Mouse (Mus musculus) midbrain, postnatal 0 days (tissue): ENCODE measurements around the gene Nprl2. TPM values are rescaled to one million over a fixed set of nuclear protein-coding genes. Genes with fewer than 3 reads are reported as not detected.

Source experiments
- ATAC-seq: fragments of 200-750 bp; cut with Nextera tagmentation; 2 replicates; pipeline ENCODE4 v1.8.0; 2017; ENCODE audit warnings: moderate number of reproducible peaks, mild to moderate bottlenecking, moderate TSS enrichment, moderate library complexity; ENCODE audit not compliant: low FRiP score
- DNase-seq: peaks from one replicate; pipeline ENCODE4 v3.0.0-alpha.2; 2015; ENCODE audit warnings: low spot score
- H3K27ac ChIP-seq: fragments of 300-500 bp; sonication (generic); 2 replicates; pipeline ENCODE4 v1.5.1; 2014; ENCODE audit warnings: low read depth, mild to moderate bottlenecking, low read length, mixed read lengths
- H3K27me3 ChIP-seq: fragments of 300-500 bp; sonication (generic); 2 replicates; pipeline ENCODE4 v1.6.1; 2014; ENCODE audit warnings: low read length, control low read depth, mixed read lengths; ENCODE audit not compliant: insufficient read depth
- H3K36me3 ChIP-seq: fragments of 300-500 bp; sonication (generic); 2 replicates; pipeline ENCODE4 v1.6.1; 2014; ENCODE audit warnings: low read length, control low read depth, mixed read lengths; ENCODE audit not compliant: insufficient read depth
- H3K4me1 ChIP-seq: fragments of 300-500 bp; sonication (generic); 2 replicates; pipeline ENCODE4 v1.6.1; 2014; ENCODE audit warnings: mild to moderate bottlenecking, control low read depth, antibody characterized with exemption, low read length, mixed read lengths; ENCODE audit not compliant: insufficient read depth
- H3K4me2 ChIP-seq: fragments of 300-500 bp; sonication (generic); 2 replicates; pipeline ENCODE4 v1.6.1; 2014; ENCODE audit warnings: low read depth, mild to moderate bottlenecking, low read length, mixed read lengths; ENCODE audit not compliant: poor library complexity, severe bottlenecking
- H3K4me3 ChIP-seq: fragments of 300-500 bp; sonication (generic); 2 replicates; pipeline ENCODE4 v1.5.1; 2014; ENCODE audit warnings: low read depth, mild to moderate bottlenecking, low read length, moderate library complexity
- H3K9ac ChIP-seq: fragments of 300-500 bp; sonication (generic); replicated peaks from 2 replicates; pipeline ENCODE4 v1.6.1; 2014; ENCODE audit warnings: mild to moderate bottlenecking, low read length, moderate library complexity, mixed read lengths; ENCODE audit not compliant: poor library complexity, severe bottlenecking
- H3K9me3 ChIP-seq: fragments of 300-500 bp; sonication (generic); 2 replicates; pipeline ENCODE4 v1.6.1; 2016; ENCODE audit warnings: low read length, control low read depth
- CTCF ChIP-seq: IDR thresholded peaks from 2 replicates; pipeline ENCODE4 v1.5.1; 2016; ENCODE audit warnings: antibody characterized with exemption, mild to moderate bottlenecking
- WGBS: fragments of 180-500 bp; shearing (Covaris S2); extraction: QIAGEN DNeasy Blood & Tissue Kit; methylation state at CpG from one replicate; pipeline ENCODE4 v1.1.7; 2014; 5-methylcytosine and 5-hydroxymethylcytosine counted together
- polyA plus RNA-seq: library from polyadenylated mRNA; unstranded; fragments of >200 nt; fragmentation: Nextera tagmentation; extraction: Ambion mirVana; gene quantifications from 2 replicates; pipeline ENCODE4 v1.2.1, GENCODE M21; 2015
- total RNA-seq: library from RNA; depleted of rRNA; stranded (reverse); fragments of >200 nt; gene quantifications from 2 replicates; pipeline ENCODE4 v1.2.3, GENCODE M21; 2014

The Nprl2 gene
- total and polyA plus RNA-seq, 2 experiments from 2014 or later = 60.0 to 68.7 TPM

DNA sequence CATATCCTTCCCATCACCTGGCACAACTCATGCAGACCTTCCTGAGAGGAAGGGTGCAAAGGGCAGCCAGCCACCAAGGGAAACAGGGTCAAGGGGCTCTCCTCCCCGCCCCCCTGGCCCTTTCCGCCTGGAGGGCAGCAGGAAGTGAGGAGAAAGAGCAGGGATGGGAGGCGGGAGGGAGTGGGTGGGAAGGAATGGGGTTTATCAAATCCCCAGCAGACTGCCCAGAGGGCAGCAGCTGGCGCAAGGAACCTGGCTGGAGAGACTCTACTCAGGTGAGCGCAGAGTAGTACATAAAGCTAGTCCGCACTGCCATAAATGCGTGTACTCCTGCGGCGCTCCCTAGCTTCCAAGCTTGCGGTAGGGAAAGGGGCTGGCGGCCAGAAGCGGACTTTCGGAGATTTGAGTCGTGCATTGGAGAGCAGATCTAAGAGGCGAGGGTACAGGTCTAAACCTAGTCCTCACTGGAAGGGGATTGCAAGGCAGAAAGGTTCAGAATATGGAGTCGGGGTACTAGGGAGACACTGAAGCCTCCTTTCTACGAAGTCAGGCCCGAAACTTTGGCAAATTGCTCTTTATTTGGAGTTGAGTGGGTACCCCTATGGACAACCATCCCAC is 25.8 kb downstream of the Nprl2 start, which contains the start of gene Hyal2:
Gene Hyal2 (plus strand): TSS at position 244 of the 618 bp plus-strand sequence.
- DNase-seq = no peak
- 8% methylated on average over 18 of the region's 18 CpGs for whole genome bisulfite sequencing
- peak within 1 kb of the TSS; percentile 77 for H3K9ac ChIP-seq
- no peaks in the 10 kb centered on the region for H3K9me3 ChIP-seq
- peak within 1 kb of the TSS; percentile 80 for H3K27ac ChIP-seq
- H3K4me3 ChIP-seq = peak within 1 kb of the TSS; percentile 76
- ATAC-seq = no peak
- H3K4me2 ChIP-seq = peak within 1 kb of the TSS; percentile 80
- peaks cover 23% of the 10 kb centered on the region for H3K36me3 ChIP-seq
- H3K4me1 ChIP-seq = peaks cover 28% of the 10 kb centered on the region
- TF ChIP-seq CTCF = 0 out of 2 replicates have a peak, but pooled peaks have one; percentile 8
- no peaks in the 10 kb centered on the region for H3K27me3 ChIP-seq

DNA sequence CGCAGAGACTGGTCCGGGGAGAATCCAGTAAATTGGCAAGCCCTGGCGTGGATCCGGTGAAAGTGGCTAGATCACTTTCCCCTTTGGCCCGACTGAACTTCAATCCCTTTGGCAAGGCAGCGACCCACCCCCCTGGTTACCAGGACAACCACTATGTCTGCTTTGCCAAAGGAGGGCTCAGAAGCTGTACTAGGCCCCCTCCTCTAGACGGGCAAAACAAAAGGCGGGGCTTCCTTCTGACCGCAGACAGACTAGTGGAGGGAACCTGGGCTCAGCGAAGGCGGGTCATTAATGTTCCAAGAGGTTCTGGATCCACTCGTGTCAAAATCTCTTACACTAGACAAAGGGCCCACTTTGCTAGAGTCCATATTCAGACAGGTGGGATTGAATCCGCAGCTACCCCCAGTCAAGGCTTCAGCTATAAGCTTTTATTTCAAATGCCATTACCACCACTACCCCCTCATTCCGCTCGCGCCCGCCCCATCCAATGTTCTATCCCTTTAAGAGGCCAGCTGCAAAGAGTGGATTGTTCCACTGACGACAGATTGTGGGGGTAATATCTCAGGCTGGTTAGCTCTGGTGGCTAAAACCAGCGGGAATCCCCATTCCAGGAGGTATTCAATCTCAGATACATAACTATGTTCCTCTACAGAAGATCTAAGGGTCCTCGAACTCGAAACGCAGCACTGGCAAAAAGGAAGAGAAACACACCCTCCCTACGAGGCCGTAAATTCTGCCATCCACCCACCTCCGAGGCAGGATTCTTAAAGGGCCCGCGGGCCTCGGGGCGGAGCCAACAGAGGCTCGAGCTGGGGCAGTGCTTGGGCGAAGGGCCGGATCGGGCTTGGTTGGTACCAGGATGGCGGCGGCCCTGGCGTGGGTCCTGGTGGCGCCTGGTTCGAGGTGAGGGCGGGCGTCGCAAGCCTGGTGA is 26.6 kb downstream of the Nprl2 start:
- peak; percentile 93 for DNase-seq
- under 1% methylated on average over 41 of the region's 41 CpGs for WGBS
- H3K4me1 ChIP-seq = peaks cover 26% of the 10 kb centered on the region

DNA sequence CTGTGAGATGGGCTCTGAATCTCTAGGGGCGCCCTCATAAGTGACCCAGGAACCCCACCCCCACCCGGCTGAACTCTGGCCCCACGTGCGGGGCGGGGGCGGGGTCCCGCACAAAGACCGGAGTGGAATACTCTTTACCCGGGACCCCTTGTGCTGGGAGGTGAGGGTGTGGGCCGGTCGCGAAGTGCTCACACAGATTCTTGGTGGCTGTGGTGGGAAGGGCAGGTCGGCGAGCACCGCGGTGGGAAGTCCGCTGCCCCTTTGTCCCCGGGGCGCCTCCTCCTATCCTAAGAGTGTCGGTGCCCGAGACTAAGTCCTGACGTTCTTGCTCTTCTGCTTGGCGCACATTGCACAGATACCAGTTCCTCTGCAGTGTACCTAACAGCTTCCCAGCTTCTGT is 27.2 kb downstream of the Nprl2 start:
- no peaks in the 10 kb centered on the region for H3K27me3 ChIP-seq
- TF ChIP-seq CTCF = no peak
- DNase-seq = no peak
- peak overlapping the region; percentile 80 for H3K4me2 ChIP-seq
- peaks cover 23% of the 10 kb centered on the region for H3K36me3 ChIP-seq
- peak overlapping the region; percentile 76 for H3K4me3 ChIP-seq
- H3K27ac ChIP-seq = peak overlapping the region; percentile 80
- peak; percentile 31 for ATAC-seq
- peaks cover 20% of the 10 kb centered on the region for H3K4me1 ChIP-seq
- no peaks in the 10 kb centered on the region for H3K9me3 ChIP-seq
- whole genome bisulfite sequencing = under 1% methylated on average over 20 of the region's 23 CpGs
- H3K9ac ChIP-seq = peak overlapping the region; percentile 77

More for the DNA sequence above, 26.6 kb downstream of the Nprl2 start:
- H3K9me3 ChIP-seq = no peaks in the 10 kb centered on the region
- peak overlapping the region; percentile 80 for H3K27ac ChIP-seq
- TF ChIP-seq CTCF = no peak
- H3K4me2 ChIP-seq = peak overlapping the region; percentile 80
- peak overlapping the region; percentile 76 for H3K4me3 ChIP-seq
- H3K9ac ChIP-seq = peak overlapping the region; percentile 77
- H3K36me3 ChIP-seq = peaks cover 23% of the 10 kb centered on the region
- ATAC-seq = peak; percentile 85
- H3K27me3 ChIP-seq = no peaks in the 10 kb centered on the region

DNA sequence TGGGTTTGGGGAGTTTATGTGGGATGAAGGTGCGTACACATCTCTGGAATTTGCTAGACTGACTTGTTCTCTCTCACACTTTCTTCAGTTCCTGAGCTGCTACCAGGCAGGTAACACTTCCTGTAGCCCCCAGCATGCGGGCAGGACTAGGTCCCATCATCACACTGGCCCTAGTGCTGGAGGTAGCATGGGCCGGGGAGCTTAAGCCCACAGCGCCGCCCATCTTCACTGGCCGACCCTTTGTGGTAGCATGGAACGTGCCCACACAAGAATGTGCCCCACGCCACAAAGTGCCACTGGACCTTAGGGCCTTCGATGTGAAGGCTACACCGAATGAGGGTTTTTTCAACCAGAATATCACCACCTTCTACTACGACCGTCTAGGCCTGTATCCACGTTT is 28.0 kb downstream of the Nprl2 start:
- H3K4me2 ChIP-seq = peak overlapping the region; percentile 80
- H3K4me3 ChIP-seq = peak overlapping the region; percentile 76
- no peak for TF ChIP-seq CTCF
- H3K27me3 ChIP-seq = no peaks in the 10 kb centered on the region
- 47% methylated on average over 13 of the region's 13 CpGs for WGBS
- H3K27ac ChIP-seq = peak overlapping the region; percentile 80; the same call in 1 of the 2 replicates
- peaks cover 21% of the 10 kb centered on the region for H3K36me3 ChIP-seq
- peaks cover 20% of the 10 kb centered on the region for H3K4me1 ChIP-seq
- no peak for DNase-seq
- peak overlapping the region; percentile 77 for H3K9ac ChIP-seq
- H3K9me3 ChIP-seq = no peaks in the 10 kb centered on the region
- no peak for ATAC-seq

DNA sequence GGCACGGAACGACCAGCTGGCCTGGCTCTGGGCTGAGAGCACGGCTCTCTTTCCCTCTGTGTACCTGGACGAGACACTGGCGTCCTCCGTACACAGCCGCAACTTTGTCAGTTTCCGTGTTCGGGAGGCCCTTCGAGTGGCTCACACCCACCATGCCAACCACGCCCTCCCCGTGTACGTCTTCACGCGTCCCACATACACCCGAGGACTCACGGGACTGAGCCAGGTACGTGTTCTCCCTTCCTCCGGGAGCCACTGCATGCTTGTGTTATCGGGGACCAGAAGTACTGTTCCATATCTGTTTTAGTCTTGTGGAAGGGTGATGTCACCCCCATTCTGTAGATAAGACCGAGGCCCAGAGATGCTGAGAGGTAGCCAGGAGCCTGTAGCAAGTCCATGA is 28.8 kb downstream of the Nprl2 start:
- no peaks in the 10 kb centered on the region for H3K9me3 ChIP-seq
- peak overlapping the region; percentile 80; the same call in 1 of the 2 replicates for H3K4me2 ChIP-seq
- no peak overlapping the region; the same call in 1 of the 2 replicates for H3K4me3 ChIP-seq
- H3K27me3 ChIP-seq = no peaks in the 10 kb centered on the region
- ATAC-seq (no peak), DNase-seq (no peak)
- no peak overlapping the region for H3K9ac ChIP-seq
- peaks cover 15% of the 10 kb centered on the region for H3K36me3 ChIP-seq
- H3K4me1 ChIP-seq = peaks cover 20% of the 10 kb centered on the region
- 94% methylated on average over 21 of the region's 21 CpGs for WGBS
- no peak for TF ChIP-seq CTCF
- no peak overlapping the region for H3K27ac ChIP-seq
